Mouse (Mus musculus): Measurements from ENCODE around the gene Gucy1b1. TPM values are rescaled to one million over a fixed set of nuclear protein-coding genes. Genes with fewer than 3 reads are reported as not detected.

Gene Gucy1b1
- polyA plus RNA-seq (2012; rRNA removed), result 7.3 and 8.8 TPM in 2 replicates

DNA sequence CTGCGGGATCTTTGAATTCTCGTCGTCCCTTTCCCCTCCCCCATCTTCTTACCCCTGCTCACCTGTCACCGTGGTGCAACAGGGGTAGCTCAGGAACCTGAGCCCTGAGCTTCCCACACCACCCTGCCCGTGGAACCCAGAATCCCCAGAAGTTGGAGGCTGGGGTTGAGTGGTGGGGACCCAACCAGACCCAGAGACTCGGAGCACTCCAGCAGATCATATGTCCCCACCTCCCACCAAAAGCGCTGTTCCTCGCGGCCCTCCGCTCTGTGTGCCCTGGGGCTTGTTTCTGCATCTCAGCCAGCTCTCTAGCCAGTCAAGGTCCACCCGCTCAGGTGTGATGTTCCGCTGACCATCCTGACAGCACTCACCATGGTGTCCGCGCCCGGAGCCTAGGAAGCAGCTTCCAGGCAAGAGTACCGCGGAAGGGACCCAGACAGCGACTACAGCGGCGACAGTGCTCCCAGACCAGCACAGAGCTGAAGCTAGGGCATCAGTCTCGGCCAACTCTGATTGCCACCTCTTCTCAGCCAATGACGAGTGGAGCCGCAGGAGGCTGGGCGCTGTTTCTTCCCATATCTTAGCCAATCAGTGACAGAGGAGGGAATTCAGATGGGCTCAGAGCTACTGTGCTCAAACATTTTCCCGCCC, at the start of gene Gucy1b1:
TSS of gene Gucy1b1 (minus strand) at position 489 of the 651 bp plus-strand sequence.

Other genes starting within 250 kb of the Gucy1b1 start
- gene Ctso, start 142.1 kb downstream of the Gucy1b1 start, polyA plus RNA-seq (2012; rRNA removed), result 2.8 and 5.6 TPM in 2 replicates
- 0.07 and 0.22 TPM in 2 replicates for gene Tdo2, start 98.5 kb downstream of the Gucy1b1 start, polyA plus RNA-seq (2012; rRNA removed)
- gene Asic5, start 92.4 kb downstream of the Gucy1b1 start, polyA plus RNA-seq (2012; rRNA removed), result not detected in 2 replicates
- gene Gucy1a1, start 71.1 kb upstream of the Gucy1b1 start, polyA plus RNA-seq (2012; rRNA removed), result 2.5 and 4.7 TPM in 2 replicates

Measured in central nervous system, embryonic 11.5 days (tissue).